Mouse (Mus musculus) CH12.LX (cell line): Measurements from ENCODE around the gene Rab21. TPM values are rescaled to one million over a fixed set of nuclear protein-coding genes. Genes with fewer than 3 reads are reported as not detected.

Experiments used
- DNase-seq: peaks from one replicate; pipeline ENCODE4 v3.0.0-alpha.2; 2013; ENCODE audit errors: extremely low read depth
- H3K27ac ChIP-seq: 2 replicates; pipeline ENCODE4 v1.5.1; 2012; ENCODE audit warnings: low read depth, mild to moderate bottlenecking, control low read depth, moderate library complexity; ENCODE audit not compliant: insufficient read depth
- H3K27me3 ChIP-seq: replicated peaks from 2 replicates; pipeline ENCODE3; 2012; ENCODE audit warnings: inconsistent platforms
- H3K36me3 ChIP-seq, 2 experiments: replicated peaks in 1 of 2; 2 replicates each; pipeline versions ENCODE3 to v1.6.1; 2012; ENCODE audit warnings: inconsistent platforms in 1 of 2, low read length in 1 of 2, mild to moderate bottlenecking in 1 of 2, mixed read lengths in 1 of 2, moderate library complexity in 1 of 2; ENCODE audit not compliant: control insufficient read depth in 1 of 2, insufficient read depth in 1 of 2
- H3K4me1 ChIP-seq, 2 experiments: 2 replicates each; pipeline ENCODE4 v1.6.1; 2012; ENCODE audit warnings: inconsistent platforms in 1 of 2, moderate library complexity in 1 of 2; ENCODE audit not compliant: insufficient read depth in 2 of 2, control insufficient read depth in 1 of 2
- H3K4me2 ChIP-seq: 2 replicates; pipeline ENCODE4 v1.6.1; 2012; ENCODE audit warnings: low read depth, mild to moderate bottlenecking, control low read depth; ENCODE audit not compliant: poor library complexity, insufficient read depth, severe bottlenecking
- H3K4me3 ChIP-seq, 3 experiments: fragments of 150-350 bp in 1 of 3; sonication (generic) in 1 of 3; replicated peaks in 1 of 3; 2 replicates each; pipeline versions ENCODE3 to v1.5.1; 2011 to 2012; ENCODE audit warnings: low read depth in 2 of 3, low read length in 2 of 3, mild to moderate bottlenecking in 2 of 3, moderate library complexity in 2 of 3, control low read depth in 1 of 3, improper control_type of control experiment in 1 of 3, inconsistent platforms in 1 of 3, mixed read lengths in 1 of 3; ENCODE audit not compliant: poor library complexity in 1 of 3
- H3K79me2 ChIP-seq: replicated peaks from 2 replicates; pipeline ENCODE4 v1.6.1; 2012; ENCODE audit warnings: mild to moderate bottlenecking, moderate library complexity; ENCODE audit not compliant: control insufficient read depth, poor library complexity, insufficient read depth, severe bottlenecking; ENCODE audit errors: extremely low read depth
- H3K9ac ChIP-seq: 2 replicates; pipeline ENCODE4 v1.6.1; 2012; ENCODE audit warnings: low read depth, mild to moderate bottlenecking, control low read depth, moderate library complexity; ENCODE audit not compliant: insufficient read depth
- H3K9me3 ChIP-seq: replicated peaks from 2 replicates; pipeline ENCODE3; 2012; ENCODE audit warnings: low read length, inconsistent platforms, mixed read lengths
- BHLHE40 ChIP-seq: IDR thresholded peaks from 2 replicates; pipeline ENCODE4 v1.6.1; 2011; ENCODE audit warnings: mild to moderate bottlenecking, low read depth, low read length, improper control_type of control experiment
- CHD1 ChIP-seq: IDR thresholded peaks from 2 replicates; pipeline ENCODE4 v1.6.1; 2012; ENCODE audit warnings: low read depth, low read length, improper control_type of control experiment, inconsistent platforms
- CHD2 ChIP-seq: IDR thresholded peaks from 2 replicates; pipeline ENCODE4 v1.6.1; 2011; ENCODE audit warnings: low read length, improper control_type of control experiment
- CTCF ChIP-seq, 2 experiments: IDR thresholded peaks in 1 of 2; conservative IDR thresholded peaks in 1 of 2; 2 replicates each; pipeline ENCODE4 v1.5.1; 2011 to 2012; ENCODE audit warnings: low read depth in 2 of 2, low read length in 2 of 2, improper control_type of control experiment in 1 of 2, inconsistent platforms in 1 of 2, mild to moderate bottlenecking in 1 of 2, moderate library complexity in 1 of 2
- E2F4 ChIP-seq: IDR thresholded peaks from 2 replicates; pipeline ENCODE4 v1.6.1; 2011; ENCODE audit warnings: low read depth, low read length, improper control_type of control experiment; ENCODE audit not compliant: insufficient replicate concordance
- ELF1 ChIP-seq: IDR thresholded peaks from 2 replicates; pipeline ENCODE4 v1.6.1; 2014; ENCODE audit warnings: low read depth, mild to moderate bottlenecking, inconsistent platforms, low read length, improper control_type of control experiment
- EP300 ChIP-seq: IDR thresholded peaks from 2 replicates; pipeline ENCODE4 v1.6.1; 2011; ENCODE audit warnings: low read length, improper control_type of control experiment
- ETS1 ChIP-seq: conservative IDR thresholded peaks from 2 replicates; pipeline ENCODE4 v1.6.1; 2012; ENCODE audit warnings: low read depth, mild to moderate bottlenecking, inconsistent platforms, low read length, improper control_type of control experiment, moderate library complexity
- GABPA ChIP-seq: IDR thresholded peaks from 2 replicates; pipeline ENCODE4 v1.6.1; 2012; ENCODE audit warnings: low read depth, low read length, improper control_type of control experiment, inconsistent platforms; ENCODE audit not compliant: insufficient replicate concordance
- HCFC1 ChIP-seq: IDR thresholded peaks from 2 replicates; pipeline ENCODE4 v1.6.1; 2012; ENCODE audit warnings: low read depth, mild to moderate bottlenecking, inconsistent platforms, low read length, improper control_type of control experiment
- IRF4 ChIP-seq: IDR thresholded peaks from 2 replicates; pipeline ENCODE4 v1.6.1; 2014; ENCODE audit warnings: low read depth, mild to moderate bottlenecking, inconsistent platforms, low read length, improper control_type of control experiment
- JUN ChIP-seq: IDR thresholded peaks from 2 replicates; pipeline ENCODE4 v1.6.1; 2011; ENCODE audit warnings: low read depth, mild to moderate bottlenecking, low read length, improper control_type of control experiment, moderate library complexity; ENCODE audit not compliant: insufficient read depth
- JUND ChIP-seq: conservative IDR thresholded peaks from 2 replicates; pipeline ENCODE4 v1.6.1; 2011; ENCODE audit warnings: low read depth, low read length, improper control_type of control experiment
- KAT2A ChIP-seq: IDR thresholded peaks from 2 replicates; pipeline ENCODE4 v1.6.1; 2012; ENCODE audit warnings: low read length, improper control_type of control experiment, inconsistent platforms; ENCODE audit not compliant: insufficient replicate concordance
- MAFK ChIP-seq: IDR thresholded peaks from 2 replicates; pipeline ENCODE4 v1.6.1; 2011; ENCODE audit warnings: low read length, improper control_type of control experiment; ENCODE audit not compliant: insufficient replicate concordance
- MAX ChIP-seq: IDR thresholded peaks from 2 replicates; pipeline ENCODE4 v1.6.1; 2011; ENCODE audit warnings: low read length, improper control_type of control experiment
- MAZ ChIP-seq: IDR thresholded peaks from 2 replicates; pipeline ENCODE4 v1.6.1; 2012; ENCODE audit warnings: low read depth, mild to moderate bottlenecking, inconsistent platforms, low read length, improper control_type of control experiment, moderate library complexity
- MEF2A ChIP-seq: IDR thresholded peaks from 2 replicates; pipeline ENCODE4 v1.6.1; 2014; ENCODE audit warnings: low read depth, mild to moderate bottlenecking, inconsistent platforms, low read length, improper control_type of control experiment, borderline replicate concordance
- MXI1 ChIP-seq: IDR thresholded peaks from 2 replicates; pipeline ENCODE4 v1.6.1; 2011; ENCODE audit warnings: mild to moderate bottlenecking, low read depth, low read length, improper control_type of control experiment
- MYC ChIP-seq: IDR thresholded peaks from 2 replicates; pipeline ENCODE4 v1.6.1; 2011; ENCODE audit warnings: low read depth, mild to moderate bottlenecking, improper control_type of control experiment, low read length
- NELFE ChIP-seq: IDR thresholded peaks from 2 replicates; pipeline ENCODE4 v1.6.1; 2011; ENCODE audit warnings: low read depth, low read length, improper control_type of control experiment
- NRF1 ChIP-seq: IDR thresholded peaks from 2 replicates; pipeline ENCODE4 v1.6.1; 2014; ENCODE audit warnings: low read depth, mild to moderate bottlenecking, inconsistent platforms, low read length, improper control_type of control experiment, moderate library complexity
- PAX5 ChIP-seq: IDR thresholded peaks from 2 replicates; pipeline ENCODE4 v1.6.1; 2012; ENCODE audit warnings: low read length, inconsistent platforms, mixed read lengths
- POLR2A ChIP-seq: IDR thresholded peaks from 2 replicates; pipeline ENCODE4 v1.6.1; 2011; ENCODE audit warnings: low read depth, mild to moderate bottlenecking, improper control_type of control experiment, low read length
- POLR2AphosphoS2 ChIP-seq: IDR thresholded peaks from 2 replicates; pipeline ENCODE4 v1.6.1; 2011; ENCODE audit warnings: low read depth, low read length, improper control_type of control experiment
- RAD21 ChIP-seq: IDR thresholded peaks from 2 replicates; pipeline ENCODE4 v1.6.1; 2011; ENCODE audit warnings: low read depth, mild to moderate bottlenecking, low read length, improper control_type of control experiment, moderate library complexity
- RCOR1 ChIP-seq: conservative IDR thresholded peaks from 2 replicates; pipeline ENCODE4 v1.6.1; 2012; ENCODE audit warnings: low read depth, mild to moderate bottlenecking, inconsistent platforms, low read length, improper control_type of control experiment
- SIN3A ChIP-seq: IDR thresholded peaks from 2 replicates; pipeline ENCODE4 v1.6.1; 2012; ENCODE audit warnings: low read length, improper control_type of control experiment, inconsistent platforms
- SMC3 ChIP-seq: IDR thresholded peaks from 2 replicates; pipeline ENCODE4 v1.6.1; 2011; ENCODE audit warnings: low read depth, low read length, improper control_type of control experiment
- TBP ChIP-seq: conservative IDR thresholded peaks from 2 replicates; pipeline ENCODE4 v1.6.1; 2011; ENCODE audit warnings: low read depth, low read length, improper control_type of control experiment
- TCF12 ChIP-seq: IDR thresholded peaks from 2 replicates; pipeline ENCODE4 v1.6.1; 2014; ENCODE audit warnings: low read depth, mild to moderate bottlenecking, inconsistent platforms, low read length, improper control_type of control experiment
- UBTF ChIP-seq: IDR thresholded peaks from 2 replicates; pipeline ENCODE4 v1.6.1; 2012; ENCODE audit warnings: low read depth, mild to moderate bottlenecking, inconsistent platforms, low read length, improper control_type of control experiment, moderate library complexity
- USF1 ChIP-seq: IDR thresholded peaks from 2 replicates; pipeline ENCODE4 v1.6.1; 2014; ENCODE audit warnings: low read depth, mild to moderate bottlenecking, inconsistent platforms, low read length, improper control_type of control experiment
- USF2 ChIP-seq: conservative IDR thresholded peaks from 2 replicates; pipeline ENCODE4 v1.6.1; 2011; ENCODE audit warnings: low read depth, low read length, improper control_type of control experiment
- ZC3H11A ChIP-seq: IDR thresholded peaks from 2 replicates; pipeline ENCODE4 v1.6.1; 2012; ENCODE audit warnings: low read depth, mild to moderate bottlenecking, inconsistent platforms, low read length, improper control_type of control experiment
- ZKSCAN1 ChIP-seq: IDR thresholded peaks from 2 replicates; pipeline ENCODE4 v1.6.1; 2012; ENCODE audit warnings: low read depth, inconsistent platforms, low read length, improper control_type of control experiment, borderline replicate concordance
- ZMIZ1 ChIP-seq: IDR thresholded peaks from 2 replicates; pipeline ENCODE4 v1.6.1; 2012; ENCODE audit warnings: low read depth, mild to moderate bottlenecking, inconsistent platforms, low read length, improper control_type of control experiment
- ZNF384 ChIP-seq: IDR thresholded peaks from 2 replicates; pipeline ENCODE4 v1.6.1; 2012; ENCODE audit warnings: low read depth, low read length, improper control_type of control experiment, inconsistent platforms
- dilution Hi-C: fragments of 300-500 bp; cut with MboI; formaldehyde crosslinking; loops from 2 replicates; pipeline ENCODE4 v1.14.3; 2020; ENCODE audit warnings: low sequenced_read_pairs; ENCODE audit not compliant: extremely low pct_unique_long_range_greater_than_20kb, extremely low pct_ligation_motif_present
- in situ Hi-C: fragments of 300-500 bp; cut with MboI; formaldehyde crosslinking; loops from 3 replicates; pipeline ENCODE4 v1.14.3; 2019; ENCODE audit warnings: low sequenced_read_pairs, low pct_ligation_motif_present, low pct_unique_long_range_greater_than_20kb, mixed read lengths
- polyA plus RNA-seq: library from polyadenylated mRNA; unstranded; fragments of >175 nt; gene quantifications from 2 replicates; pipeline ENCODE4 v1.2.1, GENCODE M21; 2012; ENCODE audit warnings: low read depth; ENCODE audit not compliant: insufficient read length
- total RNA-seq, 2 experiments: library from RNA; depleted of rRNA; stranded (reverse); fragments of 300-350 nt in 1 of 2; fragments of >200 nt in 1 of 2; gene quantifications; 2 replicates each; pipeline ENCODE4 v1.2.3; 2012 to 2014

The Rab21 gene
- total RNA-seq (2012; rRNA removed) (45.0 and 55.6 TPM in 2 replicates), total RNA-seq (2014; rRNA removed) (57.4 and 57.9 TPM in 2 replicates), polyA plus RNA-seq (52.8 and 58.4 TPM in 2 replicates)

DNA sequence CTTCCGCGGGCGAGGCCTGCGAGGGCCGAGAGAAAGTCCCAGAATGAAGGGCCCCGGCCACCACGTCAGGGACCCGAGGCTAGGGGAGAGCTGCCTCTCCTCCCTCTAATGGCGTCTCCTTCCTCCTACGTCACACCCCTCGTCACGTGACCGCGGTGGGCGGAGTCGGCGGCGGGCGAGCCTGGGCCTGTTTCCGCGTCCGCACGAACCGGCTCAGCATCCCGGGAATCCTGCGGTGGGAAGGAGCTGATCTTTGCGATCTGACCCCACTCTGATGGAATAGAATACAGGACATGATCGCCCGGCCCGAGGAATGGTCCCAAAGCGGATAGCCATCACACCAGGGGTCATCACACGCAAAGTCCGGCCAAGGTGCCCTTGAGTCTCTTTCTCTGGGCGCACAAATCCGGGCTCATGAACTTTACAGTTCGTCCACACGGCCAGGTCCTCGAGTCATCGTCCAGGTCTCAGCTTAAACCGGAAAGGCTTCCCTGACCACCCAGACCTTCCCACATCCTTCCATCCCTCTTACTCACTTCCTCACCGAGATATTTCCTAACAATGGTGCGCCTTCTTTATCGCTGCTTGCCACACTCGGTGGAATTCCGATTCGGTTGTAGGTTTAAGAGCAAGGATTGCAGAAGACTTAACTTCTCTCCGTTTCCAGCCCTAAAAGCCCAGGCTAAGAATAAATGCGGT, at the start of gene Rab21:
Rab21 (minus strand) TSS at position 122 of the 699 bp plus-strand sequence.
- peaks cover 0 to 21% of the 10 kb centered on the region in 2 experiments for H3K36me3 ChIP-seq
- H3K79me2 ChIP-seq = peaks cover 35% of the 10 kb centered on the region
- dilution Hi-C loops (no loop called here), in situ Hi-C loops (loop anchor here (10.0 kb wide), 1 partner anchor 299 kb away; no protein-coding TSS in a partner anchor)
- peak within 1 kb of the TSS; percentile 98 for H3K4me2 ChIP-seq
- peak; percentile 67 for TF ChIP-seq IRF4
- TF ChIP-seq CHD2 = no peak
- TF ChIP-seq NRF1 = no peak; the same call in 1 of the 2 replicates
- no peak for TF ChIP-seq MAFK
- TF ChIP-seq PAX5 = no peak
- no peak for TF ChIP-seq RAD21
- TF ChIP-seq CTCF (conservative IDR thresholded peaks at IDR 0.05 in 1 of 2, IDR thresholded peaks at IDR 0.05 in 1 of 2; ENCODE audit: low read depth in 2 of 2, low read length in 2 of 2) = no peak
- peak; percentile 53 for TF ChIP-seq ZMIZ1
- no peak for TF ChIP-seq E2F4
- peak; percentile 65; the same call in 1 of the 2 replicates for TF ChIP-seq KAT2A
- peak; percentile 92 for TF ChIP-seq TCF12
- no peak for TF ChIP-seq SMC3
- TF ChIP-seq ELF1 = peak; percentile 84
- TF ChIP-seq ZKSCAN1 = no peak
- TF ChIP-seq POLR2A = peak; percentile 93
- 0 out of 2 replicates have a peak, but pooled peaks have one; percentile 47 for TF ChIP-seq SIN3A
- no peak for TF ChIP-seq ZC3H11A
- TF ChIP-seq UBTF = 0 out of 2 replicates have a peak, but pooled peaks have one; percentile 50
- no peak for TF ChIP-seq JUN
- TF ChIP-seq CHD1 = peak; percentile 84; the same call in 1 of the 2 replicates
- TF ChIP-seq MAX = peak; percentile 90
- peak; percentile 53 for TF ChIP-seq ETS1
- peak; percentile 69 for TF ChIP-seq HCFC1
- TF ChIP-seq JUND = no peak
- no peak for TF ChIP-seq POLR2AphosphoS2
- 0 out of 2 replicates have a peak, but pooled peaks have one; percentile 68 for TF ChIP-seq MYC
- peak; percentile 96 for TF ChIP-seq USF1
- peak; percentile 77; the same call in 1 of the 2 replicates for TF ChIP-seq MEF2A
- no peak for TF ChIP-seq MAZ
- TF ChIP-seq NELFE = peak; percentile 85
- peak; percentile 53; the same call in 1 of the 2 replicates for TF ChIP-seq MXI1
- no peak for TF ChIP-seq ZNF384
- TF ChIP-seq BHLHE40 = peak; percentile 97
- no peak; the same call in 1 of the 2 replicates for TF ChIP-seq RCOR1
- peak; percentile 92 for TF ChIP-seq USF2
- no peak for TF ChIP-seq GABPA
- peak; percentile 57 for TF ChIP-seq TBP
- TF ChIP-seq EP300 = peak; percentile 28; the same call in 1 of the 2 replicates
- no peaks in the 10 kb centered on the region for H3K27me3 ChIP-seq
- peak within 1 kb of the TSS; percentile 87 for H3K9ac ChIP-seq
- H3K4me1 ChIP-seq = peaks cover 10 to 32% of the 10 kb centered on the region in 2 experiments
- DNase-seq = peak; percentile 86
- peak within 1 kb of the TSS; percentile 67 to 86 (median 84) for H3K4me3 ChIP-seq
- H3K9me3 ChIP-seq = no peaks in the 10 kb centered on the region
- H3K27ac ChIP-seq = peak within 1 kb of the TSS; percentile 97
